Mouse (Mus musculus): Measurements from ENCODE around the gene Camk2d.

Camk2d gene

GRCm38 (mm10) chr3:126746148-126746803 lies 150.2 kb downstream of the Camk2d start:
- DNase-seq (ENCODE audit: low spot score in 2 of 2): no peak

- no peak for DNase-seq (ENCODE audit: low spot score in 2 of 2)
Measured at GRCm38 (mm10) chr3:126747628-126748027, 151.5 kb downstream of the Camk2d start.

- no peak for DNase-seq (ENCODE audit: low spot score in 2 of 2)
Measured at GRCm38 (mm10) chr3:126751377-126752098, 155.4 kb downstream of the Camk2d start.

- DNase-seq (ENCODE audit: low spot score in 2 of 2): no peak
Measured at GRCm38 (mm10) chr3:126752978-126753377, 156.9 kb downstream of the Camk2d start.

- no peak for DNase-seq (ENCODE audit: low spot score in 2 of 2)
Measured at GRCm38 (mm10) chr3:126758398-126758797, 162.3 kb downstream of the Camk2d start.

- DNase-seq (ENCODE audit: low spot score in 2 of 2): no peak
Measured at GRCm38 (mm10) chr3:126760608-126761007, 164.5 kb downstream of the Camk2d start.

- DNase-seq (ENCODE audit: low spot score in 2 of 2): no peak
Measured at GRCm38 (mm10) chr3:126764745-126765144, 168.6 kb downstream of the Camk2d start.

GRCm38 (mm10) chr3:126770056-126770455 lies 174.0 kb downstream of the Camk2d start:
- DNase-seq (ENCODE audit: low spot score in 2 of 2): no peak

GRCm38 (mm10) chr3:126771032-126771431 lies 174.9 kb downstream of the Camk2d start:
- DNase-seq (ENCODE audit: low spot score in 2 of 2): no peak

- peak; percentile 44 to 70 for DNase-seq (ENCODE audit: low spot score in 2 of 2)
Measured at GRCm38 (mm10) chr3:126771541-126771940, 175.4 kb downstream of the Camk2d start.

- no peak for DNase-seq (ENCODE audit: low spot score in 2 of 2)
Measured at GRCm38 (mm10) chr3:126776001-126776400, 179.9 kb downstream of the Camk2d start.

- no peak for DNase-seq (ENCODE audit: low spot score in 2 of 2)
Measured at GRCm38 (mm10) chr3:126777101-126777500, 181.0 kb downstream of the Camk2d start.

- DNase-seq (ENCODE audit: low spot score in 2 of 2): no peak
Measured at GRCm38 (mm10) chr3:126777879-126778278, 181.8 kb downstream of the Camk2d start.

GRCm38 (mm10) chr3:126780014-126780615 lies 184.0 kb downstream of the Camk2d start:
- no peak for DNase-seq (ENCODE audit: low spot score in 2 of 2)

GRCm38 (mm10) chr3:126793035-126793964 lies 197.2 kb downstream of the Camk2d start:
- DNase-seq (ENCODE audit: low spot score in 2 of 2): no peak

GRCm38 (mm10) chr3:126795904-126796303 lies 199.8 kb downstream of the Camk2d start:
- no peak for DNase-seq (ENCODE audit: low spot score in 2 of 2)

- no peak for DNase-seq (ENCODE audit: low spot score in 2 of 2)
Measured at GRCm38 (mm10) chr3:126797025-126797424, 200.9 kb downstream of the Camk2d start.

GRCm38 (mm10) chr3:126797810-126798209 lies 201.7 kb downstream of the Camk2d start:
- DNase-seq (ENCODE audit: low spot score in 2 of 2): no peak

GRCm38 (mm10) chr3:126802988-126803387 lies 206.9 kb downstream of the Camk2d start:
- no peak for DNase-seq (ENCODE audit: low spot score in 2 of 2)

GRCm38 (mm10) chr3:126804968-126805367 lies 208.9 kb downstream of the Camk2d start:
- DNase-seq (ENCODE audit: low spot score in 2 of 2): no peak

- DNase-seq (ENCODE audit: low spot score in 2 of 2): no peak
Measured at GRCm38 (mm10) chr3:126806145-126806544, 210.0 kb downstream of the Camk2d start.

- DNase-seq (ENCODE audit: low spot score in 2 of 2): no peak
Measured at GRCm38 (mm10) chr3:126809915-126810314, 213.8 kb downstream of the Camk2d start.

All from frontal cortex, postnatal 36 days (tissue).